Mouse (Mus musculus) left cerebral cortex, adult 6 months (tissue): ENCODE data around the gene Sftpd. TPM values are rescaled to one million over a fixed set of nuclear protein-coding genes. Genes with fewer than 3 reads are reported as not detected.

Experiments used
- long read RNA-seq, 2 experiments: library from polyadenylated mRNA; unstranded; transcript quantifications; one replicate each; pipeline ENCODE4 v2.0.0; 2019 to 2020
- polyA plus RNA-seq: library from polyadenylated mRNA; unstranded; fragments of <200 nt; fragmentation: Nextera tagmentation; gene quantifications from 2 replicates; pipeline ENCODE4 v1.2.3, GENCODE M21; 2021

Sftpd gene
- polyA plus RNA-seq = not detected in 2 replicates
- long read RNA-seq, experiment 1 = 0 reads
- long read RNA-seq, experiment 2 = 0 reads

GRCm38 (mm10) chr14:41185059-41185821 is at the start of gene Sftpd:
Gene Sftpd, minus strand, starts transcription at chr14:41185149.

GRCm38 (mm10) chr14:41151220-41151898 is 33.6 kb downstream of the Sftpd start, which contains the start of gene Mbl1:
Gene Mbl1, plus strand, starts transcription at chr14:41151458.

GRCm38 (mm10) chr14:41131540-41131939 is 53.4 kb downstream of the Sftpd start, which contains the start of gene Sftpa1:
Gene Sftpa1, plus strand, starts transcription at chr14:41131782.

Other genes starting within 250 kb of the Sftpd start
- 24.2 and 28.3 TPM in 2 replicates for gene Tspan14, start 218.3 kb downstream of the Sftpd start, polyA plus RNA-seq
- 165 and 181 TPM in 2 replicates for gene Fam213a, start 171.4 kb downstream of the Sftpd start, polyA plus RNA-seq
- gene Dydc2, start 115.9 kb downstream of the Sftpd start, polyA plus RNA-seq = 0.58 and 1.0 TPM in 2 replicates
- not detected in 2 replicates for gene Dydc1, start 112.2 kb downstream of the Sftpd start, polyA plus RNA-seq
- 0.04 TPM in 1 of 2 replicates, not detected in the other for gene Mat1a, start 80.1 kb downstream of the Sftpd start, polyA plus RNA-seq
- gene Sftpa1, start 53.4 kb downstream of the Sftpd start, polyA plus RNA-seq = not detected in 2 replicates
- gene Mbl1, start 33.7 kb downstream of the Sftpd start, polyA plus RNA-seq = not detected in 2 replicates
- not detected in 2 replicates for gene Gm2832, start 93.7 kb upstream of the Sftpd start, polyA plus RNA-seq
- gene Gm5798, start 163.5 kb upstream of the Sftpd start, polyA plus RNA-seq = not detected in 2 replicates
- not detected in 2 replicates for gene Gm7945, start 201.2 kb upstream of the Sftpd start, polyA plus RNA-seq
- gene Gm6482, start 223.1 kb upstream of the Sftpd start, polyA plus RNA-seq = not detected in 2 replicates